Mouse (Mus musculus) stomach, postnatal 0 days (tissue): ENCODE data around the gene Jph3.

ENCODE experiments used
- CTCF ChIP-seq: IDR thresholded peaks from 2 replicates; pipeline ENCODE4 v1.5.1; 2016; ENCODE audit warnings: antibody characterized with exemption, low read depth, mild to moderate bottlenecking, moderate library complexity
- EP300 ChIP-seq: optimal IDR thresholded peaks from 2 replicates; pipeline ENCODE3; 2016; ENCODE audit warnings: antibody characterized with exemption

GRCm38 (mm10) chr8:121769095-121769494 lies 39.7 kb downstream of the Jph3 start:
- TF ChIP-seq CTCF, result no peak
- no peak for TF ChIP-seq EP300
